Mouse (Mus musculus): Measurements from ENCODE around the gene Spryd3.

- TF ChIP-seq CTCF (IDR thresholded peaks at IDR 0.05; ENCODE audit: control insufficient read depth, insufficient read depth, insufficient replicate concordance, low read depth, low read length) (no peak), POLR2A (IDR thresholded peaks at IDR 0.05; ENCODE audit: control insufficient read depth, low read depth, low read length) (no peak)
Observed at GRCm38 (mm10) chr15:102077111-102077677, 58.8 kb downstream of the Spryd3 start.
